14 mouse cellular contexts compared by ENCODE assay signal in genomic region chr9:118647495-118647894, GRCm38 (mm10). TPM values are rescaled to one million over a fixed set of nuclear protein-coding genes. Genes with fewer than 3 reads are reported as not detected.
DNase-seq lines count a peak whose midpoint lies in the region; ATAC-seq and TF ChIP-seq lines count a peak whose summit lies in the region.
"Had no signal": no experiment of that assay in that cellular context is flagged by ENCODE, and none has a peak within 500 bp of the region (broad histone marks: within the 10 kb centered on the region; RNA-seq: fewer than 3 reads in every experiment).

No protein-coding gene starts in this region.

- no peak overlapping the region for H3K9ac ChIP-seq in heart, embryonic 12.5 days
- no peak overlapping the region for H3K9ac ChIP-seq in liver, postnatal 0 days (replicated peaks)
- H3K9ac ChIP-seq in liver, embryonic 11.5 days (ENCODE audit: low read depth, low read length) = no peak overlapping the region
- no peak overlapping the region for H3K9ac ChIP-seq in lung, embryonic 16.5 days (ENCODE audit: low read length)
- no peak overlapping the region for H3K9ac ChIP-seq in forebrain, embryonic 16.5 days (replicated peaks; ENCODE audit: low read depth, low read length)
- H3K9ac ChIP-seq: liver, embryonic 13.5 days; neural tube, embryonic 13.5 days had no signal

- intact Hi-C loops in heart, postnatal 14 days (cut with DNase I) = loop anchor here (2.0 kb wide), 1 partner anchor 35 kb away; no protein-coding TSS in a partner anchor

- no peak overlapping the region for H3K4me2 ChIP-seq in heart, embryonic 12.5 days
- H3K4me2 ChIP-seq in liver, postnatal 0 days (ENCODE audit: low read depth, low read length) = no peak overlapping the region
- no peak overlapping the region for H3K4me2 ChIP-seq in liver, embryonic 11.5 days
- H3K4me2 ChIP-seq in lung, embryonic 16.5 days (ENCODE audit: low read depth, low read length) = no peak overlapping the region
- H3K4me2 ChIP-seq in forebrain, embryonic 16.5 days (ENCODE audit: low read length) = no peak overlapping the region
- H3K4me2 ChIP-seq: liver, embryonic 13.5 days; neural tube, embryonic 13.5 days had no signal

- DNase-seq in heart, postnatal 14 days = no peak
- no peak for DNase-seq in liver, postnatal 0 days
- DNase-seq in liver, embryonic 11.5 days (ENCODE audit: low spot score) = no peak
- no peak for DNase-seq in forebrain, embryonic 10.5 days (ENCODE audit: extremely low spot score, low spot score)
- DNase-seq: cerebellum, postnatal 25 days; gastrocnemius, postnatal 14 days; kidney, postnatal 4 days; liver, embryonic 13.5 days; thymus, adult 18-20 months had no signal

- ATAC-seq in heart, embryonic 12.5 days (ENCODE audit: insufficient number of reproducible peaks, low FRiP score) = 0 out of 2 replicates have a peak, but pooled peaks have one; percentile 61
- peak; percentile 67 for ATAC-seq in liver, postnatal 0 days
- ATAC-seq in liver, embryonic 11.5 days (replicated peaks; ENCODE audit: low FRiP score) = no peak
- peak; percentile 65; the same call in 1 of the 2 replicates for ATAC-seq in lung, embryonic 16.5 days (ENCODE audit: low read depth)
- no peak for ATAC-seq in forebrain, embryonic 16.5 days
- ATAC-seq: CD4-positive, CD25-positive, alpha-beta regulatory T cell, adult 4 months had no signal

- no peak overlapping the region for H3K27ac ChIP-seq in heart, embryonic 12.5 days (ENCODE audit: poor library complexity, severe bottlenecking)
- H3K27ac ChIP-seq in liver, postnatal 0 days (ENCODE audit: low read depth) = no peak overlapping the region
- no peak overlapping the region for H3K27ac ChIP-seq in liver, embryonic 11.5 days (ENCODE audit: low read depth, low read length)
- no peak overlapping the region for H3K27ac ChIP-seq in lung, embryonic 16.5 days (ENCODE audit: low read length)
- H3K27ac ChIP-seq in forebrain, embryonic 10.5 days = no peak overlapping the region
- no peak overlapping the region for H3K27ac ChIP-seq in forebrain, embryonic 16.5 days (ENCODE audit: low read length)
- H3K27ac ChIP-seq: liver, embryonic 13.5 days; neural tube, embryonic 13.5 days had no signal

- peaks cover 18% of the 10 kb centered on the region for H3K36me3 ChIP-seq in heart, embryonic 12.5 days
- no peaks in the 10 kb centered on the region for H3K36me3 ChIP-seq in liver, postnatal 0 days (replicated peaks; ENCODE audit: insufficient read depth, low read length)
- no peaks in the 10 kb centered on the region; the same call in 1 of the 2 replicates for H3K36me3 ChIP-seq in liver, embryonic 11.5 days (ENCODE audit: control insufficient read depth, insufficient read depth, low read length)
- no peaks in the 10 kb centered on the region; the same call in 1 of the 2 replicates for H3K36me3 ChIP-seq in lung, embryonic 16.5 days (ENCODE audit: control insufficient read depth, insufficient read depth, low read length)
- peaks cover under 1% of the 10 kb centered on the region for H3K36me3 ChIP-seq in forebrain, embryonic 10.5 days (replicated peaks)
- H3K36me3 ChIP-seq in forebrain, embryonic 16.5 days (ENCODE audit: control insufficient read depth, insufficient read depth) = no peaks in the 10 kb centered on the region
- H3K36me3 ChIP-seq: liver, embryonic 13.5 days had no signal

- H3K4me1 ChIP-seq in heart, embryonic 12.5 days (replicated peaks) = peaks cover 20% of the 10 kb centered on the region
- no peaks in the 10 kb centered on the region for H3K4me1 ChIP-seq in liver, postnatal 0 days (ENCODE audit: insufficient read depth)
- peaks cover 4% of the 10 kb centered on the region; the same call in 1 of the 2 replicates for H3K4me1 ChIP-seq in liver, embryonic 11.5 days (replicated peaks; ENCODE audit: control insufficient read depth, insufficient read depth, low read length)
- peaks cover 10% of the 10 kb centered on the region for H3K4me1 ChIP-seq in lung, embryonic 16.5 days (replicated peaks; ENCODE audit: control insufficient read depth, insufficient read depth, low read length)
- H3K4me1 ChIP-seq in forebrain, embryonic 10.5 days = peaks cover 15% of the 10 kb centered on the region
- no peaks in the 10 kb centered on the region for H3K4me1 ChIP-seq in forebrain, embryonic 16.5 days (replicated peaks; ENCODE audit: control insufficient read depth, insufficient read depth, low read length)

- 53% methylated on average over 3 of the region's 3 CpGs for WGBS in heart, embryonic 12.5 days
- WGBS in liver, postnatal 0 days (ENCODE audit: insufficient replicate concordance) = 55% methylated on average over 3 of the region's 3 CpGs
- 57% methylated on average over 3 of the region's 3 CpGs for WGBS in liver, embryonic 11.5 days
- WGBS in lung, embryonic 16.5 days = 28% methylated on average over 3 of the region's 3 CpGs
- 84% methylated on average over 3 of the region's 3 CpGs for WGBS in forebrain, embryonic 10.5 days
- 79% methylated on average over 3 of the region's 3 CpGs for WGBS in forebrain, embryonic 16.5 days

- TF ChIP-seq CTCF in liver, postnatal 0 days (IDR thresholded peaks at IDR 0.05; ENCODE audit: low read depth) = no peak

- no peak overlapping the region for H3K4me3 ChIP-seq in heart, embryonic 12.5 days
- H3K4me3 ChIP-seq in liver, postnatal 0 days (ENCODE audit: low read depth, low read length) = no peak overlapping the region
- H3K4me3 ChIP-seq in liver, embryonic 11.5 days (ENCODE audit: low read depth, low read length) = no peak overlapping the region
- H3K4me3 ChIP-seq in lung, embryonic 16.5 days (ENCODE audit: low read length) = no peak overlapping the region
- no peak overlapping the region for H3K4me3 ChIP-seq in forebrain, embryonic 10.5 days
- no peak overlapping the region for H3K4me3 ChIP-seq in forebrain, embryonic 16.5 days (replicated peaks; ENCODE audit: low read length)
- H3K4me3 ChIP-seq: liver, embryonic 13.5 days; neural tube, embryonic 13.5 days had no signal

- 0 out of 2 replicates have a peak, but pooled peaks cover 2% of the 10 kb centered on the region for H3K9me3 ChIP-seq in heart, embryonic 12.5 days (replicated peaks)
- no peaks in the 10 kb centered on the region for H3K9me3 ChIP-seq in liver, postnatal 0 days (ENCODE audit: low read length)
- no peaks in the 10 kb centered on the region for H3K9me3 ChIP-seq in liver, embryonic 11.5 days (ENCODE audit: control insufficient read depth, low read length)
- H3K9me3 ChIP-seq in lung, embryonic 16.5 days (ENCODE audit: control insufficient read depth, low read length) = no peaks in the 10 kb centered on the region
- H3K9me3 ChIP-seq in forebrain, embryonic 10.5 days = no peaks in the 10 kb centered on the region
- no peaks in the 10 kb centered on the region for H3K9me3 ChIP-seq in forebrain, embryonic 16.5 days (ENCODE audit: control insufficient read depth, low read length)
- H3K9me3 ChIP-seq: liver, embryonic 13.5 days; neural tube, embryonic 13.5 days had no signal

- 0 out of 2 replicates have a peak, but pooled peaks have one; percentile 15 for TF ChIP-seq EP300 in liver, postnatal 0 days (IDR thresholded peaks at IDR 0.05; ENCODE audit: low read depth)

- no peaks in the 10 kb centered on the region; the same call in 1 of the 2 replicates for H3K27me3 ChIP-seq in heart, embryonic 12.5 days (replicated peaks)
- H3K27me3 ChIP-seq in liver, postnatal 0 days (ENCODE audit: insufficient read depth, low read length) = no peaks in the 10 kb centered on the region
- H3K27me3 ChIP-seq in liver, embryonic 11.5 days (replicated peaks; ENCODE audit: control insufficient read depth, insufficient read depth, low read length) = no peaks in the 10 kb centered on the region
- no peaks in the 10 kb centered on the region for H3K27me3 ChIP-seq in lung, embryonic 16.5 days (ENCODE audit: control insufficient read depth, insufficient read depth, low read depth, low read length)
- no peaks in the 10 kb centered on the region for H3K27me3 ChIP-seq in forebrain, embryonic 10.5 days (ENCODE audit: poor library complexity, severe bottlenecking)
- no peaks in the 10 kb centered on the region for H3K27me3 ChIP-seq in forebrain, embryonic 16.5 days (replicated peaks; ENCODE audit: control insufficient read depth, insufficient read depth, low read length)
- H3K27me3 ChIP-seq: liver, embryonic 13.5 days; neural tube, embryonic 13.5 days had no signal

RNA-seq across cellular contexts. Expression of gene Itga9, which starts 41.0 kb away (rescaled TPM):
- polyA plus RNA-seq in heart, embryonic 12.5 days (2016; fragmentation: Nextera tagmentation; extraction: Ambion mirVana) = 20.2 and 21.0 TPM in 2 replicates
- total RNA-seq in heart, postnatal 14 days (2021) = 10 to 100 TPM; 74.4 to 88.1 TPM
- polyA plus RNA-seq in liver, postnatal 0 days (2015; fragmentation: Nextera tagmentation; extraction: Ambion mirVana) = 3.8 and 4.8 TPM in 2 replicates
- 6.2 and 7.0 TPM in 2 replicates for polyA plus RNA-seq in liver, embryonic 11.5 days (2014; fragmentation: Nextera tagmentation; extraction: Ambion mirVana)
- 6.0 and 6.7 TPM in 2 replicates for polyA plus RNA-seq in lung, embryonic 16.5 days (2015; fragmentation: Nextera tagmentation; extraction: Ambion mirVana)
- polyA plus RNA-seq in forebrain, embryonic 10.5 days (2016; fragmentation: Nextera tagmentation; extraction: Ambion mirVana) = 6.0 and 6.1 TPM in 2 replicates
- polyA plus RNA-seq in forebrain, embryonic 16.5 days (2015; fragmentation: Nextera tagmentation; extraction: Ambion mirVana) = 0.73 and 1.2 TPM in 2 replicates

Comparison
In these comparisons a context has a peak if more than half of its experiments do, and no peak if none do; other contexts are left out.
1. ATAC-seq: peak in heart, embryonic 12.5 days (single experiment), liver, postnatal 0 days (single experiment) and lung, embryonic 16.5 days (single experiment); none in liver, embryonic 11.5 days (single experiment) and forebrain, embryonic 16.5 days (single experiment).